Mouse (Mus musculus) urinary bladder, postnatal 36 days (tissue): ENCODE results near the gene Ifna7.

Source experiments
- DNase-seq, 2 experiments: peaks; one replicate each; pipeline ENCODE4 v3.0.0; 2022; ENCODE audit warnings: low spot score in 2 of 2, mixed read lengths in 1 of 2

Ifna7 gene

DNA sequence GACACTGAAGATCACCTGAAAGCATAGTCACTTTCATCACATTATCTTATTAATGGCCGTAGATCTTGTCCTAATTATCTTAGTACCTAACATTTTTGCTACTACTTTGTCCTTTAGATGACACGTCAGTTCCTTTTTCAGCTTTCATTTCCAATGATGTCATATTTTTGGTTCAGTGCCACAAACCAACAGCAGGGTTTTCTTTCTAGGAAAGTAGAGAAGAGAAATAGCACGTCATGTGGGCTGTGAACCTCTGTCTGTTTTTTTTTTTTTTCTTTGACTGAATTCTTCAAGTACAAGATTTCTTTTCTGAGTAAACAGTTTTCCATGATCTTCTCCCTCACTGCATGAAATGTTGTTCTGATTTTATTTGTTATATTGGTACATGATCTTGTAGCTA is 24.0 kb downstream of the Ifna7 start:
- no peak for DNase-seq

DNA sequence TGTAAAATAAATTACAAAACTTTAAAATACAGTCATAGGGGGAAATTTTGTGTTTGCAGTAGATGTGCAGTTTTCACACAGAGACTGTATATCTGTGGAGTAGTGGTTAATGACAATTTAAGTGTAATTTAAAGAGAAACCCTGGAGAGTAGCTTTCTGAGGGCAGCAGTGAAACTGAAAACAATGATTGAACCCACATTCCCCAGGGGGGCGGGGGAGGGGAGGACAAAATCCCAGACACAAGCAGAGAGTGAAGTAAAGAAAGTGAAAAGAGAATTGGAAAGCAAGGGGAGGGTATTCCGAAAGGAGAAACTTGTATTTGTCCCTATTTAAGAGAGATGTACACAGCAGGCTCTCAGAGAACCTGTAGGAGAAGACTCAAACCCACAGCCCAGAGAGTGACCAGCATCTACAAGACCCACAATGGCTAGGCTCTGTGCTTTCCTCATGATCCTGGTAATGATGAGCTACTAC is 25.4 kb downstream of the Ifna7 start, which contains the start of gene Ifna4:
Ifna4 (plus strand) TSS at position 424 of the 474 bp plus-strand sequence.
- no peak for DNase-seq

DNA sequence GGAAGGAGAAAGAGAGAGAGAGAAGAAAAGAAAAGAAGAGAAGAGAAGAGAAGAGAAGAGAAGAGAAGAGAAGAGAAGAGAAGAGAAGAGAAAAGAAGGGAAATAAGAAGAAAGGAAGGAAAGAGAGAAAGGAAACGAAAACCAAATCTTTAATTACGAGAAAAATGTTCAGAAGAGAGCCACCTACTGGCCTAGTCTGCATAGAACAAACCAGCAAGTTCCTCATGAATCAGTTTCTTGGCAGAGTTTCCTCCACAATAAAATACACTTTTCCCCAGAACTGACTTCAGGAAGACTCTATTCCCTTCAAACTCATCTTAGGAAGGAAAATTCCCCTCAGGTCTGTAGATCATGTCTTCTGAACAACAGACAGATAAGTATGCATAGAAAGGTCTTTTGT is 29.3 kb downstream of the Ifna7 start:
- no peak for DNase-seq

DNA sequence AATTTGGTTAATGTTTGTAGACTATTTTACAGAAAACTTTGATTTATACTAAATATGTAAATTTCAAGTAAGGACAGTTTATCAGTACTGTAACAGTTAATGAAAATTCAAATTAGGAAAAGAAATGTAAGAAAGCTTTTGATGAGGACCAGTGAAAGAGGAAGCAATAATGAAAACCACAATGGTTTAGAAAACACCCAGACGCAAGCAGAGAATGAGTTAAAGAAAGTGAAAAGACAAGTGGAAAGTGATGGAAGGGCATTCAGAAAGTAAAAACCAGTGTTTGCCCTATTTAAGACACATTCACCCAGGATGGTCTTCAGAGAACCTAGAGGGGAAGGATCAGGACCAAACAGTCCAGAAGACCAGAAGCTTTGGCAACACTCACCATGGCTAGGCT is 33.7 kb downstream of the Ifna7 start, which contains the start of gene Ifna1:
Ifna1 (plus strand) TSS at position 390 of the 400 bp plus-strand sequence.
- DNase-seq: no peak

DNA sequence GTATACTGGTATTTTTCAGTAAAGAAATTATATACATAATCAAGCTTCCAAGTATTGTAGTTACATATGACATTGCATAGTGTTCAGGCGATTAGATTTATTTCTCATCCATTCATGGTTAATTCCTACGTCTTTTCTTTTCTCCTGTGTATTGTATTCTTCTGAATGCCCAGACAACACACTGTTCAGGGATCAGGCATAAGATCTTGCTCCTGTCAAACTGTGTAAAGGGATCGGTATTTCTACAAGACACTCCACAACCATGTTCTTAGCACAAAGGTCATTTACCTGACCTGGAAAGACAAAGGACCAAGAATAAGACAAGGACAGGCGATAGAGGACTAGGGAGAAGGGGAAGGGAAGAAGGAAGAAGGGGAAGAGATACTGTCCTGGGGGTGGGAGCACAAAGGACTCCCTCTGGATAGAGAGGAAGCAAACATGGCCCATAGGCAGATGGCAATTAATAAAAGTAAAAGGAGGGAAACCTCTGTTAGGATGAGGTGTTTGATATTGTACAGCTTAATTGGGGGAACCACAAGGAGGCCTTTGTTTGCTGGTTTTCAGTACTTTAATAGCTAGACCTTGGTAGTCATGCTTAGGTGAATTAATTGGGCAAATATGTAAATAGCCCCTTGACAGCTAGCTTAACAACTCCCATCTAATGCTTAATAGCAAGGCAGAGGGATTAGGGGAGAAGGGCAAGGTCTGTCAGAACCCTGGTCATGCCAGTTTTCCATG is 35.2 kb downstream of the Ifna7 start:
- DNase-seq: no peak

DNA sequence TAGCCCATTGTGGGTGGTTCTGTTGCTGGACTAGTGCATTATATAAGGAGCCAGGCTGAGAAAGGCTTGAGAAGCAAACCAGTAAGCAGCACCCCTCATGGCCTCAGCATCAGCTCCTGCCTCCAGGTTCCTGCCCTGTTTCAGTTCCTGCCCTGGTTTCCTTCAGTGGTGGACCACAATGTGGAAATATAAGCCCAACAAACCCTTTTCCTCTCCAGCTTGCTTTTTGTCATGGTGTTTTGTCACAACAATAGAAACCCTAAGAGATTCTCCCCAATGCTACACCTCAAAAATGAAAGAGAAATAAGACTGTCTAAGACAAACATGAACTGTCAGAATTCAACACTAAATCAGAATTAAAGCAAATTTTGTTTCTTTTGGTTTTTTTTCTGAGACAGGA is 43.2 kb downstream of the Ifna7 start:
- no peak for DNase-seq

DNA sequence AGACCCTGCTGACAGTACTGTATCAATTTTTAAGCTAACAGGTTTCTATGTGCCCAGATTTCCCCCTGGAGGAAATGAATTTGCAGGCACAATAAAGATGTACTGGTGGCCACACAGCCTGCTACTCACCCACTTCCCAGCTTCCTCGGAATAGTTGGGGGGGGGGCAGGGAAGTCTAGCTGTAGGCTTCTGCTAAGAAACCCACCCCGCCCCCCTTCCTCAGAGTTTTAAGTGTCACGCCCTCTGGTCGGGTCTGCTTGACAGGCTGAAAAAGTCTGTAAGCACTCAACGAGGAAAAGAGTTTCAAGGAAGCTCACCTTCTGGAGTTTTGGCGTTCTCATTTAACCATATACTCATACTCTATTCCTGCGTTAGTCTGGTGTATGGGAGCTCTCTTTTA is 47.3 kb downstream of the Ifna7 start:
- no peak for DNase-seq

DNA sequence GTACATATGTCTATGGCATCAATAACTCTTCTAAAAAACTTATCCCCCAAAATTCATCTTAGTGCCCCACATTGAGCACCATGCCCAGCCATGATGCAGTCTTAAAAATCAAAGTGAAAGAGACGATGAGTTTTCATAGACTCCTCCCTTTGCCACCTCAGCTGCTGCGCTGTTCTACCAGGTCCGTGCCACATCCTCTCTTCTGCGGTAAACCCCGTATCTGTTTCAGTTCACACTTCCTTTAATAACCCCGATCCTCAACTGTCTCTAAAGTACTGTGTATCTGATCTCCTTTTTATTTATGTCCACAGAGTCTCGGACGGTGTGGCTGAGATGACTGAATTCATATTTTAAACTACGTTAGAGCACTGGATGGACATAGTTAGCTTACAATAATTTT is 48.6 kb downstream of the Ifna7 start:
- no peak for DNase-seq

DNA sequence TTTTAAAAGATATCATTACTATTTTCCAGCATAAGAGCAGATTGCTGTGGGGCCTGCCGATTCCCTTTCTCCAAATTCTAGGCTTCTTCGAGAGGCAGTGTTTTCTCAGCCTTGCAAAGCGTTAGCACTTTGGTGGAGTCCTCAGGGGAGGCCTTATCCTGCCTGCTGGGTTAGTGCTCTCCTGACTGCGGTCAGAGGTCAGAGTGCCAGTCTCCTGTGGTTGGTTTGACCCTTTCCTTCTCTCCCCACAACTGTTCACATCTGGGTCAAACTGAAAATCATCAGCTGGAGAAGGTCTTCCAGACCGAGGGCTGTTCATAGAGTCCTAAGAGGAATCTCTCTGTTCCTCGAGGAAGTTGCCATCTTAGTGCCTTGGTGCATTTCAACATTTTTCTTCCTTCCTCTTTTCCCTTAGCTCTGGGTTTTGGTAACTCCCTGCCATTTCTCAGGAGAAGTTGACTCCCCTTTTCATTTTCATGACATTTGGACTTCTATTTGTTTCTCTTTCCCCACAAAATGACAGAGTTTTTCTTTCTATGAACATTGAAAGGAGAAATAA is 49.1 kb downstream of the Ifna7 start:
- DNase-seq: no peak
